Mouse (Mus musculus): ENCODE measurements at regions not wholly inside any gene's neighbourhood (a gene's known extent, or its start where the extent isn't known, plus 50 kb on each side); places are given as distances from the start of the nearest gene placed in this dataset.

DNA sequence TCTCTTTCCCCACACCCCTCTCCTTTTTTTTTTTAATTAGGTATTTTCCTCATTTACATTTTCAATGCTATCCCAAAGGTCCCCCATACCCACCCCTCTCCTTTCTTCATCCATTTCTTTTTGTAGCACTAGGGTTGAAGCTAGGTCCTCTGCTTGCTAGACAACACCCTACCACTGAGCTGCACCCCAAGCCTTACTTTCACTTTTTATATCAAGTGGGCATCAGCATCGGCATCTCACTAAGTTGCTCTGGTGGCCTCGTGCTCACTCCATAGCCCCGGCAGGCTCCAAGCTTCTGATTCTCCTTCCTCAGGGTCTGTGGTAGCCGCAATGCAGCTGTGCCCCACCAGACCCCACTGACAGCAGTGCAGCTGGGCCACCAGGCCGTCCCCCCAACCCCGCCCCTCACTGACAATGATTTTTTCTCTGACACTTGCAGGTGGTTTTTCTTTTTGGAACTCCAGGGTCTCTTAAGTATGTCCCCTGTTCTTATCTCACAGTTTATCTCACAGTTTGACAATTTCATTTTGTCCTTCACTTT is 77.5 kb downstream of the Nufip1 start:
- DNase-seq (ENCODE audit: extremely low spot score in 1 of 2, low spot score in 2 of 2): no peak
- Histone ChIP-seq H3K4me3 (no peak overlapping the region), H3K27ac (no peak overlapping the region)
- TF ChIP-seq CTCF (IDR thresholded peaks at IDR 0.05): no peak
- intact Hi-C loops (cut with DNase I): no loop called here

DNA sequence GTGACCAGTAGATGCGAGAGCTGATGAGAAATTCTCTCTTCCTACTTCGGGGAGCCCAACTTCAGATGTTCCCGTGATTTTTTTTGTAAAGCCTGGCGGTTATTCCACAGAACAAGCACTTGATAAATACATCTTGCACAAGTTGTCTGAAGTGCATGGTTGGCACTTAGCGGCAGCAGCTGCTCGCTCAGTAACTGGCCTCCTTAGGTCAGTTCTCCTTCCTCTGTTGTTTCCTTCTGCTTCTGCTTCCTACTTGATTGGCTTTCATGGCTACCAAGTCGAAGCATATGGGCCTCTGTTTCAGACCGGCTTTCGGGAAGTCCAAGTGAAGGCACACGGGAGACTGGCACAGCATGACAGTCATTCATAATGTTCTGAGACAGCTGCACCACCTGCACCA is 84.6 kb downstream of the Nufip1 start:
- intact Hi-C loops (cut with DNase I): no loop called here
- no peak for TF ChIP-seq CTCF (IDR thresholded peaks at IDR 0.05)
- no peak for DNase-seq (ENCODE audit: extremely low spot score in 1 of 2, low spot score in 2 of 2)
- Histone ChIP-seq H3K27ac (no peak overlapping the region), H3K4me3 (no peak overlapping the region)

DNA sequence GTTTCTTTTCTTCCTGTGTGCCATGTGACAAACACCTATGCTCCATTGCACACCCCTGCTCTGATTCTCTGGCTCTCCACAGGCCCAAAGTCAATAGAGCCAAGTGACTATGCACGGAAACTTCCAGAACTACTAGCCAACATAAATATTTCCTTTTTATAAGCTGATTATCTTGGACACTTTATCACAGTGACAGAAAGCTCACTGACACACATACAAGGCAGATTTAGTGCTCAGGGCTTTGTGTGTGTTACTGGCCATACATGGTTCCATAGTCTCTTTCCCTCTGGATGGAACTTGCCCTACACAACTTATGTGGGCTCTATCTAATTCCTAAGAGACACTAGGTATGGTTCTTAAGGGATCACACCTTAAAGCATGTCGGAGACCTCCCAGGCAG is 86.7 kb downstream of the Nufip1 start:
- DNase-seq (ENCODE audit: extremely low spot score in 1 of 2, low spot score in 2 of 2): no peak
- intact Hi-C loops (cut with DNase I): no loop called here
- no peak for TF ChIP-seq CTCF (IDR thresholded peaks at IDR 0.05)
- no peak overlapping the region for H3K4me3 ChIP-seq
- H3K27ac ChIP-seq: no peak overlapping the region

DNA sequence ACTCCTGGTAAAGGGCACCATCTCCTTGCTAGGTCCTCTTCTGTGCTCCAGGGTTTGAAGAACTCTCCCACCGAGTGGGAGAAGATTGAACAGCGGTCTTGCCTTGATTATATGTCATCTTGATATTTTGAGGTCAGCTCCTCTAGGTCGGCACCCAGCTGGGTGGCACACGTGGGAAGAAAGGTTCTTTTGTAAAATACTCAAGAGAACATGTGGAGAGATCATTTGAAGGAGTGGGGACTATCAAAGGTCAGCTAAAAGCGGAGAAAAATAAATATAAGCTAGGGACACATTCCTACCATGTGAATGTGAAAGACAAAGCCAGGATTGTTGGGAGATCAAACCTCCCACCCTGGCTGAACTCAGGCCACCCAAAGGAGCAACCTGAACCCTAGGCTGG is 87.7 kb downstream of the Nufip1 start:
- no peak for DNase-seq (ENCODE audit: extremely low spot score in 1 of 2, low spot score in 2 of 2)
- Histone ChIP-seq H3K4me3 (no peak overlapping the region), H3K27ac (no peak overlapping the region)
- TF ChIP-seq CTCF (IDR thresholded peaks at IDR 0.05): no peak
- intact Hi-C loops (cut with DNase I): no loop called here

DNA sequence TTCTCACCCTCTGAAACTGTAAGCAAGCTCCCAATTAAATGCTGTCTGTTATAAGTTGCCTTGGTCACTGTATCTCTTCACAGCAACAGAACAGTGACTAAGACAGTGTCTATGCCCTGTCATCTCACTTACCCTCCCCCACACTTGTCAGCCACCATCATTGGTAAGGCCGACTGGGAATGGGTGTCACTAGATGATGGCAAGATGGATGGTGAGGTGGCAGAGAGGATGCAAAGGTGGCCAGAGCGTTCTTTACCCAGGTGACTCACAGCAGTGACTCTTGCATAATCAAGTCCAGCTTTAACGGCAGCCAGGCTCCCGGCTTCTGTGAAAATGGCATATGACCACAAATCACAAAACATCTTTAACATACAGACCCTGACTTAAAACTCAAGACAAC is 91.9 kb downstream of the Nufip1 start:
- no peak overlapping the region for H3K27ac ChIP-seq
- intact Hi-C loops (cut with DNase I): no loop called here
- no peak overlapping the region for H3K4me3 ChIP-seq
- TF ChIP-seq CTCF (IDR thresholded peaks at IDR 0.05): no peak
- DNase-seq (ENCODE audit: extremely low spot score in 1 of 2, low spot score in 2 of 2): no peak

DNA sequence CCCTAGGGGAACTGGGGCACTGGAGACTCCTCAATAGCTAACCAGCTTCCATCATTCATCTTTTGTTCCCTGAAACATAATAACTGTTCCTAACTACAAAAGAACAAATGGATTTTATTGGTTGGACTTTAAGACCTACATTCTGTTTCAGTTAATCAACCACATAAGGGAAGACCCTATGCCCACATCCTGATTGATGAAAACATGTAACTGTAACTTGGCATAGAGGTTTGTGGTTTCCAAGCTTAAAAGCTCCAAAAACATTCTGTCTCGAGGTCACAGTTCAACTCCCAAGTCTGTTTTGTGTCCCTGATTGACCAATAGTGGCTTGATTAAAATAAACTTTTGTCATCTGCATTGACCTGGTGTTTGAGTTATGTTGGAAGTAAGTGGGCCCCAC is 92.4 kb downstream of the Nufip1 start:
- intact Hi-C loops (cut with DNase I): no loop called here
- no peak overlapping the region for H3K4me3 ChIP-seq
- H3K27ac ChIP-seq: no peak overlapping the region
- no peak for DNase-seq (ENCODE audit: extremely low spot score in 1 of 2, low spot score in 2 of 2)
- TF ChIP-seq CTCF (IDR thresholded peaks at IDR 0.05): no peak

DNA sequence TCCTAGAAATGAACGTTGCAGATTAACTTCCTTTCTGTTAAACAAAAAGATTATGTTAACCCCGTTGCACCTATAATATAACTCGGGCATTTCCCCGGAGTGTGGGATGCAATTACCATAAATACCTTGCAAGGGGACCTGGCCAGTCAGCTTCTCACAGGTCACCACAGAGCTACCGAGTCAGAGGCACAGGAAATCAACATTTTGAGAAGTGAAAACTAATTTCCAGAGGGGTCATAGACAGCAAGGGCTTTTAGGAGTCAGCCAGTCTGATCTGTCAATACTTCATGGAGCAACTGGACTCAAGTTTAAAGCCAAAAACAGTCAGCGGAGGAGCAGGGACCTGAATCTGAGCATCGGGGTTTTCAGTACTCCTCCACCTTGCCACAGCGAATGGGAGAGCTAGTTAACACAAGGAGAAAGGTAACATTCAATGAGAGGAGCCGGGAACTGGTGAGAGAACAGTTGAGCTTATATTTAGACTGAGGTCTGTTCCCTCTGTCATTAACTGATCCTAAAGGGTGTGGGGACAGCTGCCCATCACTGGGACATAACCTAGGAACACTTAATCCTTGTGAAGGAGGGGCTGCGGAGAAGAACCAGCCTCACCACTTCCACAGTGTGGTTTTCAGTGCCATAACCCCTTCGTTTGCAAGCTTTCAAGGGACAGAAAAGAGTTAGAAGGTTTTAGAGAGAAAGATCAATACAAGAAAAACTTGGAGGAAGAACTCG is 105.9 kb downstream of the Nufip1 start:
- intact Hi-C loops (cut with DNase I): no loop called here
- no peak for TF ChIP-seq CTCF (IDR thresholded peaks at IDR 0.05)

DNA sequence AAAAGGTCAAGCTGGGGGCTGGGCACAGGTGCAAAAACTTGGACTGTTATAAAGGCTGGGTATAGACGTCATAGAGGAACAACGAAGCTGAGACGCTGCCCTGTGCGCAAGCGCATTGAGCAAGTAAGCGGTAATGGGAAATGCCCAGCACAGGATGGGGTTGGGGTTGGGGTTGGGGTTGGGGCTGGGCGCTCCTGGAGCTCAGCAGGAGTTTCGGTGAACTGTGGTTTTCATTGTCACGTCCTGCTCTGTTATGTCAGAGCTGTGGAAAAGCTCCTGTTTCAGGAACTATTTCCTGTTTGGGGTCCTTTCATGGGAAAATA is 106.4 kb downstream of the Nufip1 start:
- no peak for TF ChIP-seq CTCF (IDR thresholded peaks at IDR 0.05)
- H3K4me3 ChIP-seq: no peak overlapping the region
- intact Hi-C loops (cut with DNase I): no loop called here
- no peak for DNase-seq (ENCODE audit: extremely low spot score in 1 of 2, low spot score in 2 of 2)
- H3K27ac ChIP-seq: no peak overlapping the region

More for the DNA sequence above, 105.9 kb downstream of the Nufip1 start:
- DNase-seq (ENCODE audit: extremely low spot score in 1 of 2, low spot score in 2 of 2): no peak
- H3K4me3 ChIP-seq: no peak overlapping the region
- H3K27ac ChIP-seq: no peak overlapping the region

DNA sequence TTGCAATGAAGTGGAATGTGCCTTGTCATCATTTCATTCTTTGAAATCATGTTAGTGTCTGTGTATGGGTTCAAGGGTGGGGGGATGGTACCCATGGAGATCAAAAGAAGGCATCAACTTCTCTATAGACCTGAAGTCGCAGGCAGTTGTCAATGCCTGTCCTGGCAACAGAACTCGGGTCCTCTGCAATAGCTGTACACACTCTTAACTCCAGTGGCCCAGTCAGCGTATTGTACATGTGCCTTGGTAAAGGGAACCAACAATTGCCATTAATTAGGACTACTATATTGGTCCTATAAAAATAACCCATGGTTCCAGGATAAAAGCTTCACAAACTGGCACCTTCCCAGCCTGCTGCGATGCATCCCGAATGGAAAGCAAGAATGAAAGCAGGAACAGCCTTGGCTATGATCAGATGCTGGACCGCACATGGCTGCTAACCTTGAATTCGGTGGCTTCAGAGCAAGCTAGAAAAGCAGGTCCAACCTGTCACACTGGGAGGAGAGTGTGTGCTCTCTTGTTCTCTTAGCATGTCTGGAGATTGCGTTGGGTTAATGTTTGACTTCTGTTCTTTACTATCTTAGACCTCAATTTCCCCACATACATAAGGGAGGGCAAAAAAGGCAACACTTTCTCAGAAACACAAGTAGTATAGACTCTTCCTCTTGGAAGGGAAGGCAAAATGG is 107.0 kb downstream of the Nufip1 start:
- no peak overlapping the region for H3K4me3 ChIP-seq
- no peak overlapping the region for H3K27ac ChIP-seq
- TF ChIP-seq CTCF (IDR thresholded peaks at IDR 0.05): no peak
- no peak for DNase-seq (ENCODE audit: extremely low spot score in 1 of 2, low spot score in 2 of 2)
- intact Hi-C loops (cut with DNase I): no loop called here

DNA sequence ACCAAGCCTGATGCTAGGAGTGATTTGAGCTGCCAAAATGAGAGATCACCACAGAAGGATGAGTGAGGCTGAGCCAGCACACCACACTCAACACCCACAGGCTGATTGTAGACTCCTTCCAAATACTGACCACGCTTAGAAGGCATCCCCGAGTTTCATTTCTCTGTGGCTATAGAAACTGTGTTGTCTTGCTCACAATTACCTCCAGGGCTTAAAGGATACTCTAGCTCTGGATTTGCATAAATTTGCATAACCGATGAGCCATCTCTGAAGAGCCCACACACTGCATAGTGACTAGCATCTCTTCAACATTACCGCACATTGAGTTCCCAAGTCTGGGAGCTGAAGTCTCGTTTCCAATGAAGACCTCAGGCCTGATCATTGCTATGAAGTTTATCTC is 110.3 kb downstream of the Nufip1 start:
- H3K27ac ChIP-seq: no peak overlapping the region
- intact Hi-C loops (cut with DNase I): no loop called here
- DNase-seq (ENCODE audit: extremely low spot score in 1 of 2, low spot score in 2 of 2): no peak
- TF ChIP-seq CTCF (IDR thresholded peaks at IDR 0.05): no peak
- no peak overlapping the region for H3K4me3 ChIP-seq

DNA sequence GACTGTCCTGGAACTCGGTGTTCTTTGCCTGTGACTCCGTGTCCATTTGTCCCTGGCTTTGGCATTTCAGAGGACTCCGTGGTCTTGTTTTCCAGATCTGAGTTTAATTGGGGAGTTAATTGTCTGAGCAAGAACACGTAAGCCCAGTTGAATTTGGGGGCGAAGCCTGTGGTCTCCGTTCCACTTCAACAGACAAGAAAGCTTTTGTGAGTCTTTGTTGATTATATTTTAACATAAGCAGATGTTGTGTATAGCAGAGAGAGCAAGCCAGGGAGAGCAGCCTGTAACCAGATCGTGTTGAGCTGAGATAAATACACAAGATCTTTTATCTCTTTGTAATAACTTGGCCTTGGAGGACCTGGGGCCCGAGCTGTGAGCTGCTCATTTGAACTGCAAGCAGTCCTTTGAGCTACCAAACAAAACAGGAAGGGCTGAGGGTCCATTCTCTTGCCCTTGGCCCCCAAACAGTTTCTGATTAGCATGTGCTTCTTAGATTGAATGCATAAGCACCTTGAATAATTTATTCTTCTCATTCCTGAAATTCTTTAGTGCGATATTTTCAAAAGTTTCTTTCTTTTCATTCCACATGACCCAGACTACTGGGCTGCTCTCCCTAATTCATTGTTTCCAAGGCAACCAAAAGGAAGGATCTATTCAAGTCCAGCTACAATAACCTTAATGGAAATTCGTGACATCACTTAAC is 111.1 kb downstream of the Nufip1 start:
- no peak for TF ChIP-seq CTCF (IDR thresholded peaks at IDR 0.05)
- no peak for DNase-seq (ENCODE audit: extremely low spot score in 1 of 2, low spot score in 2 of 2)
- Histone ChIP-seq H3K4me3 (no peak overlapping the region), H3K27ac (no peak overlapping the region)
- intact Hi-C loops (cut with DNase I): no loop called here

DNA sequence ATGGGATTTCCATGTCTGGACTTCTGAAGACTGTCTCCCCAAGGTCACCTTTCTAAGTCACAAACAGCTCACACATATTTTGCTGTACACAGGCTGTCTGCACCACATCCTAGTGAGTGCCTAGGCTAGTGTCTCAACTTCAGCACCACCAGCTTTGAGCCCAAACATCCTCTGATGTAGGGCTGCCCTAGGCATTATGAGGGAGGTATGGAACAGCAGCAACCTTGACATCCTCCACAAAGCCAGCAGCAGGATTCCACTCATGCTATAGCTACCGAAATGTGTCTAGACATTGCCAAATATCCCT is 111.6 kb downstream of the Nufip1 start:
- no peak for TF ChIP-seq CTCF (IDR thresholded peaks at IDR 0.05)
- no peak for DNase-seq (ENCODE audit: extremely low spot score in 1 of 2, low spot score in 2 of 2)
- intact Hi-C loops (cut with DNase I): no loop called here
- no peak overlapping the region for H3K4me3 ChIP-seq
- no peak overlapping the region for H3K27ac ChIP-seq

Data from left cerebral cortex, adult 2 months (tissue).